Comparison of ENCODE assay signal across 9 mouse cellular contexts in the genomic region with DNA sequence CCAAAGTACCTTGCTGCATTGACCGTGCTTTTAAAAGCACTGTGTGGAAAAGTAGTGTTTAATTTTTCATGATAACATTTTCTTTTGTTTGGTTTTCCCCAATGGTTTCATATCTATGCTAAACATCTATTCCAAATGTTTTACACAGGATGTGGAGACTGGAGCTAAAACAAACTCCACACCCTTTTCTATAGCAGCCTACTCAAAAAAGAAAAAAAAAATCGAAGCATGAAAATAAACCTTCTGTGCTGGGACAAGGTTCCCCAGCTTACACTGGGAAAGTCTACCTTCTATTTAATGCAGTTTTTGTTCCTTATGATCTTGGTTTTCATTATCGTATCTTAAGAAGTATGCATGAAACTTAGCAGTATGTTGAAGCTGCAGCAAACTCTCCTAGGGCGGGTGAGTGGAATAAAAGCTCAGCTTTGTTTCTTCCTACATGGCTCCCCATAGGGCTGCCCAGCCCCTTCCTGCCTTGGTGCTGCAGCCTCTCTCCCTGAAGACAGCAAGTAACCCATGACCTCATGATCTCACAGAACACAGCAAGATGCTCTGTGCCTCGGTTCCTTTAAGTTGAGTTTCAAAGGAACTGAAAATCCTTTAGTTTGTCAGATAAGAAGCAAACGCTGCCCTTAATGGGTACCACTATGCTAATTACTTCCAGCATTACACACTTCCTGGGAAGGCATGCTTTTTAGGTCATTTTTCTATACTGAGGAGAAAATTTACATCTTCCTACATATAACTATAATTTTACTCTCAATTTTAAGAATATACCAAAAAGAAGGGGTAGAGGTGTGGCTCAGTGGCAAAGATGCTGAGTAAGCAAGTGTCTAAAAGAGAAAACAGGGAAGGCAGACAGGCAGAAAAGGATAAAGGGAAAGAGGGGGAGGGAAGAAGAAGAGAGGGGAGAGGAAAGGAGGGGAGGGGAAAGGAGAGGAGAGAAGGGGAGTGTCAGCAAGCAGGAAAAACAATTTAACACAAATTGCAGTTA. TPM values are rescaled to one million over a fixed set of nuclear protein-coding genes. Genes with fewer than 3 reads are reported as not detected.
DNase-seq lines count a peak whose midpoint lies in the region; ATAC-seq and TF ChIP-seq lines count a peak whose summit lies in the region.
"Had no signal": no experiment of that assay in that cellular context is flagged by ENCODE, and none has a peak within 500 bp of the region (broad histone marks: within the 10 kb centered on the region; RNA-seq: fewer than 3 reads in every experiment).

No protein-coding gene starts in this region.

- no peak overlapping the region for H3K4me2 ChIP-seq in heart, embryonic 16.5 days (ENCODE audit: low read depth, low read length)

- TF ChIP-seq EP300 in heart, adult 2 months (IDR thresholded peaks at IDR 0.05; ENCODE audit: insufficient read depth, low read depth, low read length), result 0 out of 2 replicates have a peak, but pooled peaks have one; percentile 26

- no peaks in the 10 kb centered on the region for H3K79me2 ChIP-seq in heart, adult 2 months (replicated peaks; ENCODE audit: control insufficient read depth, insufficient read depth, low read length)

- TF ChIP-seq POLR2A in heart, adult 2 months (IDR thresholded peaks at IDR 0.05; ENCODE audit: insufficient read depth, low read depth, low read length), result peak; percentile 47; the same call in 1 of the 2 replicates

- TF ChIP-seq CTCF in heart, adult 2 months (IDR thresholded peaks at IDR 0.05), result no peak

- H3K9me3 ChIP-seq in heart, embryonic 16.5 days (replicated peaks; ENCODE audit: control insufficient read depth, low read length), result no peaks in the 10 kb centered on the region
- H3K9me3 ChIP-seq in megakaryocyte, embryonic 14.5 days, result peaks cover 6% of the 10 kb centered on the region

- DNase-seq in heart, adult 2 months, result peak; percentile 36 to 52
- no peak for DNase-seq in heart, postnatal 4 days
- DNase-seq in thymus, postnatal 4 days, result no peak
- no peak for DNase-seq in layer of hippocampus, postnatal 25 days (ENCODE audit: extremely low spot score in 1 of 2, low spot score in 1 of 2)
- DNase-seq in adrenal gland, postnatal 4 days (ENCODE audit: low spot score in 2 of 2), result no peak
- DNase-seq: kidney, postnatal 36 days had no signal

- H3K27ac ChIP-seq in heart, adult 2 months, result peak overlapping the region; percentile 88
- peak overlapping the region; percentile 70 for H3K27ac ChIP-seq in brown adipose tissue, adult 24 weeks (replicated peaks; ENCODE audit: low read depth, low read length)
- H3K27ac ChIP-seq in heart, embryonic 16.5 days (ENCODE audit: low read length), result peak overlapping the region; percentile 15

- peaks cover 14% of the 10 kb centered on the region for H3K4me1 ChIP-seq in heart, adult 2 months (ENCODE audit: control insufficient read depth, insufficient read depth, low read length)
- H3K4me1 ChIP-seq in brown adipose tissue, adult 24 weeks (ENCODE audit: control insufficient read depth, insufficient read depth, insufficient read length, low read length), result peaks cover 8% of the 10 kb centered on the region
- H3K4me1 ChIP-seq in heart, embryonic 16.5 days (ENCODE audit: control insufficient read depth, insufficient read depth, low read length), result peaks cover 4% of the 10 kb centered on the region
- peaks cover 47% of the 10 kb centered on the region for H3K4me1 ChIP-seq in megakaryocyte, embryonic 14.5 days

- 34% methylated on average over 6 of the region's 6 CpGs for WGBS in heart, adult 2 months
- 40% methylated on average over 6 of the region's 6 CpGs for WGBS in heart, embryonic 16.5 days

- H3K36me3 ChIP-seq in heart, adult 2 months (ENCODE audit: control insufficient read depth, insufficient read depth, low read length), result peaks cover 5% of the 10 kb centered on the region
- H3K36me3 ChIP-seq in heart, embryonic 16.5 days (ENCODE audit: control insufficient read depth, insufficient read depth), result no peaks in the 10 kb centered on the region
- no peaks in the 10 kb centered on the region for H3K36me3 ChIP-seq in megakaryocyte, embryonic 14.5 days (replicated peaks; ENCODE audit: low read length)

- intact Hi-C loops in heart, adult 2 months (cut with DNase I), result no loop called here

- no peaks in the 10 kb centered on the region for H3K27me3 ChIP-seq in heart, adult 2 months (ENCODE audit: control insufficient read depth, insufficient read depth, low read length)
- H3K27me3 ChIP-seq in heart, embryonic 16.5 days (ENCODE audit: control insufficient read depth, insufficient read depth, low read length), result no peaks in the 10 kb centered on the region
- no peaks in the 10 kb centered on the region for H3K27me3 ChIP-seq in megakaryocyte, embryonic 14.5 days (replicated peaks)

- ATAC-seq in heart, embryonic 16.5 days (replicated peaks; ENCODE audit: extremely low read depth, insufficient read depth, low FRiP score), result 0 out of 2 replicates have a peak, but pooled peaks have one; percentile 35

- H3K4me3 ChIP-seq in heart, adult 2 months, result no peak overlapping the region
- H3K4me3 ChIP-seq in brown adipose tissue, adult 24 weeks (ENCODE audit: insufficient read depth, low read depth, low read length), result no peak overlapping the region
- H3K4me3 ChIP-seq in heart, embryonic 16.5 days (ENCODE audit: low read length), result no peak overlapping the region
- peak overlapping the region; percentile 53 for H3K4me3 ChIP-seq in megakaryocyte, embryonic 14.5 days (replicated peaks)

- no peak overlapping the region for H3K9ac ChIP-seq in heart, adult 2 months (ENCODE audit: low read depth, low read length)
- no peak overlapping the region for H3K9ac ChIP-seq in heart, embryonic 16.5 days (ENCODE audit: low read length)

RNA-seq across cellular contexts. Expression of a gene that starts 34.6 kb away (rescaled TPM):
- total RNA-seq in heart, adult 2 months (2021), result 10 to 100 TPM; 16.2 to 16.5 TPM
- polyA plus RNA-seq in heart, adult 2 months (2012; rRNA removed), result 4.3 and 8.3 TPM in 2 replicates
- 10 to 100 TPM; 21.1 to 21.5 TPM for total RNA-seq in heart, postnatal 4 days (2021)
- 5.7 and 7.8 TPM in 2 replicates for polyA plus RNA-seq in brown adipose tissue, adult 24 weeks (2012; ENCODE audit: insufficient read depth, insufficient read length, missing spikeins)
- polyA plus RNA-seq in heart, embryonic 16.5 days (2015; fragmentation: Nextera tagmentation; extraction: Ambion mirVana), result 4.7 and 5.1 TPM in 2 replicates
- 0.15 TPM in 1 of 2 replicates, not detected in the other for polyA plus RNA-seq in megakaryocyte, embryonic 14.5 days (2012; ENCODE audit: insufficient read depth, low replicate concordance)
- 10 to 100 TPM; 20.6 to 24.8 TPM for total RNA-seq in layer of hippocampus, postnatal 25 days (2021)
- 10 to 100 TPM; 17.5 to 17.7 TPM for total RNA-seq in adrenal gland, postnatal 4 days (2021)

Comparison
In these comparisons a context has a peak if more than half of its experiments do, and no peak if none do; other contexts are left out.
1. DNase-seq: peak in heart, adult 2 months (2 of 2); none in heart, postnatal 4 days (single experiment), thymus, postnatal 4 days (single experiment), layer of hippocampus, postnatal 25 days (0 of 2) and adrenal gland, postnatal 4 days (0 of 2).
2. H3K27ac ChIP-seq: peak in every context shown above with its lines; median percentile 88 in heart, adult 2 months; 70 in brown adipose tissue, adult 24 weeks; 15 in heart, embryonic 16.5 days.